Mouse (Mus musculus) 3134 (cell line): ENCODE data around the gene Acsbg1.
"Not testable (repeated sequence)": the region's sequence is repeated elsewhere in the genome, so short reads cannot be mapped to it uniquely, and the experiment has no call there.

ENCODE experiments used
- DNase-seq: peaks from one replicate; pipeline ENCODE4 v3.0.0-alpha.2; 2011; ENCODE audit warnings: low spot score; ENCODE audit not compliant: insufficient read length; ENCODE audit errors: extremely low read depth

The Acsbg1 gene

GRCm38 (mm10) chr9:54628752-54629151 lies 32.9 kb downstream of the Acsbg1 start:
- DNase-seq, result no peak

- DNase-seq, result no peak
Observed at GRCm38 (mm10) chr9:54627240-54627639, 34.4 kb downstream of the Acsbg1 start.

DNA sequence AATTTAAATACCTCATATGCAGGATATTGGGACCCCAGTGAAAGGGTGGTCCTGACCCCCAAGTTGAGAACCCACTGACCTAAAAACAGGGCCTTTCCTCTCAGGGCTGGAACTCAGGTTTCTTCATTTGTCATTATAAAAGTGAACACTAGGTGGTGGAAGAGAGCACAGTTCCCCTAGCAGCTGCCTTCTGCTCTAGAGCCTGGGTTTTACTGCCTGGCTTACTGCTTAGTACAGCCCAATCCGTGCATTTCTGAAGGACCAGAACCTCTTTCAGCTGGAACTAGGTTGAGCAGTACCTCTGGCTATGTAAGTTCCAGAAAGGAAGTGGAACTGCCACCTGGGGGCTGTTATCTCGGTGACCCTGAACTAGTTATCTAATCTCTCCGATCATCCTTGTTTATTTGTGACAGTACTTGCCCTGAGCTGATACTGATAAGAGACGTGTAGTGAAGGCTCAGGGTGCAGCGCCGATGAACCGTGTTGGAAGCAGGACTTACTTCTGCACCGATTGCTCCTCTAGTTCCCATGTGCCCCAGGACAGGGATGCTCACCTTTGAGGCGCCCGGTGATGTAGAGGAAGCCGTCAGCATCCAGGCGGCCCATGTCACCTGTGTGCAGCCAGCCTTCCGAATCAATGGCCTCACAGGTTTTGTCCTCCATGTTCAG lies 47.4 kb downstream of the Acsbg1 start:
- no peak for DNase-seq

DNA sequence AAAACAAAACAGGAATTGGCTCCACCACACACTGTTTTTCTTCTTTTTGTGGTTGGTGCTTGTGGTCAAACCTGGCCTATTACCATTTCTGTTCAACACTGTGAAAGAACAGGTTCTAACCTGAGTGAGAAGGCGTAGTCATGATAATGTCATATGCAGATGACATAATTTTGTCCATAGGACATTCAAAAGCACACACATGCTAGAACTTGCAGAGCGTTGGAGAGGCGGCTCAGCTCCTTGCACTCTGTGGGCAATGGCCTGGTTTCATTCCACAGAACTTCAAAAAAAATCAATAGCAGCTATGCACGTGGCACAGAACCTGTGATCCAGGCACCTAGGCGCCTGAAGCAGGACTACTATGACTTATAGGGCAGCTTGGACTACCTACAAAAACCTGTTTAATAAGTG lies 48.9 kb downstream of the Acsbg1 start:
- DNase-seq, result no peak

DNA sequence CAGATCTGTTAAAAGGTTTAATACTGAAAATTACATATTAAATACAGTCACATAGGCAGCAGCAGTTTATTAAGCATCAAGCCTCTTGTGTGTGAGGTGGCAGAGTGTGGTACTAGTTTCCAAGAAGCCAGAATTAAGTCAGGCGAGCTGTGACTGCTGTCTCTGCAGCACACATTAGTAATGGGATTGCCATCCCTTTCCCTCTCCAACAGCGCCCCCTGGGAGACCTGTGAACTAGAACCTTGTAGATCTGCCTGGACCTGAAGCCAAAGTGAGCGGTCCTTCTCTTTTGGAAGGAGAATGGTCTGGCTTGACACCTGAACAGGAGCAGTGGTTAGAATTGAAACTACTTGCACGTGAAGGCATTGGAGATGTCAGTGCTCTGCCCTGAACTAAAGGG lies 56.8 kb downstream of the Acsbg1 start:
- no peak for DNase-seq

- no peak for DNase-seq
Observed at GRCm38 (mm10) chr9:54604131-54604654, 57.5 kb downstream of the Acsbg1 start.

GRCm38 (mm10) chr9:54602916-54603315 lies 58.8 kb downstream of the Acsbg1 start:
- DNase-seq, result no peak

DNA sequence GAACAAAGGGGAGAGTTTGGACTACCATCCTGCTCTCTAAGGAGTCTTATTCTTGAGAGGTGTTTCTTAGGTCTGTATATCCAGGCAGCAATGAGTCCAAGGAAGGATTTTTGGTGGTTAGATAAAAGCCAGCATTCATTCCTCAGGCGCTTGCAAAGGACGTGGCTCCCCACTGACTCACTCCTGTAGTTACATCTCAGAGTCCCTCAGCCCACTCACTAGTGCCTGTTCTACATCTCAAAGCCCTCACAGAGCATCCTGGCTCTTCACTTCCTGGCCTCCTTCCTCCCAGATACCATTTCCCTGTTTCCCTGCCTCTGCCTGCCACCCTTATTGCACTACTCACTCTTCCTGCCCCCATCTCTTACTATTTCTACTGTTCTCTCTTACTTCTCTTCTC lies 59.3 kb downstream of the Acsbg1 start:
- no peak for DNase-seq

DNA sequence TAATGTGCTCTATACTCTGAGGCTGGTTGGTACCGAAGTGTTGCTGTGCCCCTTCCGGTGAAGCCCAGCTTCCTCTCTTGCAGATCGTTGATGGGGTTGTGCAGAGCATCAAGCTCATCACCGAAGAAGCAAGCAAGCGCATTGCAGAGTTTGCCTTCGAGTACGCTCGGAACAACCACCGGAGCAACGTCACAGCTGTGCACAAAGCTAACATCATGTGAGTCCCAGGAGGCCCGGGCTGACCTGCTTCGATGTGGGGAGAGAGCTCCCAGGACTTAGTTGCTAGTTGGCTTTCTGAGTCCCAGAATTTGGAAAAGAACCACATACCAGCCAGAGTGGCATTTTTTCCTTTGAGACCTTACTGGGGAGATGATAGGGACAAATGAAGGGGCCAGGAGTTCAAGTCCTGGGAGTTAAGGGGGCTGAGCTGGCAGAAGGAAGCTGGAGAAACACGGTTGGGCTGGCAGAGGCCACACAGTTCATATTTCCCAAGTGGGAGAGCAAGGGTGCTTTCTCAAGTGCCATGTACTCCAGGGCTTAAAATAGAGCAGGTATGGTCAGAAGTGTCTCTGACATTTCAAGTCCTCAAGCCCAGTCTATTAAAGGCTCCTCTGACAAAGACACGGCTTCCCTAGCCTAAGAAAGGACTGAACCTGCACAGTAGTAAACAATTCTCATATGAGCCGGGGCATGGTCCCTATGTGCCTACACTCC lies 64.8 kb downstream of the Acsbg1 start:
- DNase-seq, result no peak

GRCm38 (mm10) chr9:54593652-54594051 lies 68.0 kb downstream of the Acsbg1 start:
- not testable (repeated sequence) for DNase-seq

- no peak for DNase-seq
Observed at GRCm38 (mm10) chr9:54587863-54588262, 73.8 kb downstream of the Acsbg1 start.

DNA sequence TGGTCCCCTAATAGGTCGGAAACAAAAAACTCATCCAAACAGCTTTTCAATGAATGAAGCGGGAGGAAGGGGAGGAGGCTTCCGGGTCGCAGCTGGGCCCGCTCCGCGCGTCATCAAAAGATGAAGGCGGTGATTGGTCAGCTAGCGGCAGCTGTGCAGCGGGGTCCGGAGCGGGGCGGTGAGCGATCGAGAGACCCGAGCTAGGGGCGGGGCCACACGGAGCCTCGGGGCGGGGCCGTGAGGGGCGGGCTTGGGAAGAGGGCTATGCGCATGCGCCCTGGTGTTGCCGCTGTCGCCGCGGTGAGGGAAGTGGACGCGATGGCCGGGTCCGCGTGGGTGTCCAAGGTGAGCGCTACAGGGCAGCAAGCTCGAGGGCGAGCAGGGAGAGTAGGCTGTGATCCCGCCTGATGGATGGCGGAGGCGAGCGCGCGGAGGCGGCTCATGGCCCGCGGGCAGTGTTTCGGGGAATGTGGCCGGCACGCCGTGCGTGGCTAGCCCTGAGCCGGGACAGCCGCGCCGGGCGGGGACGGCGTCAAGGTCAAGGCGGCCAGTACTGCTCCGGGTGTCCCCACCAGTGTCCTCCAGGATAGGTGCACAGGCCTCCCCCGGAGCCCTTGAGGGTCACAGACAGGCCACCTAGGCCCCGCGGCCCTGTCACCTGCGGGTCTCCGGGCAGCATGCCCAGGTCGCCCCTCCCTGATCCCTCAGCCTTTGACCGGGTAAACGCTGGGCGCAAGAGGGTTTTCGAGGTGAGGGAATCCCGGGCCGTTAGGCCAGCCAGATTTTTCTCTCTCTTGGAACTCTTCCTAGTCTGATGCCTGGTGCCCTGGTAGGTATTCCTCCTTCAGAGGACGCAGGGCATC lies 75.2 kb downstream of the Acsbg1 start, which contains the start of gene Idh3a:
TSS of gene Idh3a (plus strand) at position 136 of the 863 bp plus-strand sequence.
- DNase-seq, result peak; percentile 96

DNA sequence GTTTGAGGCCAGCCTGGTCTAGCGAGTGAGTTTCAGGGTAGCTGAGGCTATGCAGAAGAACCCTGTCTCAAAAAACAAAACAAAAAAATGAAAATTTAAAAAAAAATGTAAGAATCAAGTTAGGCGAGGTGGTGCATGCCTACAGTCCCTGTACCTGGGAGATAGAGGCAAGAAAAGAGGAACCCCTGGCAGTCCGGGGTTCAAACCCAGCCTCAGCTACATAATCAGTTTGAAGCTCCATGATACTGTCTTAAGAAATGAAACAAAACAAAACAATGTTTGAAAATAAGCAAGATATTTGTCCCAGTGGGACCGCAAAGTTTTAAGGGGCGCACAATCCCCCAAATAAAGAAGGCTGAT lies 75.9 kb downstream of the Acsbg1 start:
- no peak for DNase-seq

- DNase-seq, result not testable (repeated sequence)
Observed at GRCm38 (mm10) chr9:54584127-54584526, 77.5 kb downstream of the Acsbg1 start.

DNA sequence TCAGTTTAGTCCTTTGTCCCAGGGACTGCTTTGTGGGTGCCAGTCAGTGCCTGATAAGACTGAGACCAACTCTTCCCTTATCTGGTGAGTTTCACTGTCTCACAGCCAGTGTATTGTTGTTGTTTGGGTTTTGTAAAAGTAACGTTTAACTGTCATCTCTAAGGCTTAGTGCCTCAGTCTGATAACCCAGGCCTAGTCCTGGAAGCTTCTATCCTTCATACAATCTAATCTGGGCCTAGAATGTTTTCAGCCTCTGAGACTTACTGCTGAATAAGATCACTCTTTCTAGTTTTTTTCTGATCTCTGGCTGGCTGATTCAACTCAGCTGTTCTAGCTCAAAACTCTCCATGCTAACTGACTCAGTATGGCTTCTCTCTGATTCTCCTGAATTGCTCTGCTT lies 78.0 kb downstream of the Acsbg1 start:
- no peak for DNase-seq

- DNase-seq, result no peak
Observed at GRCm38 (mm10) chr9:54571130-54571839, 90.4 kb downstream of the Acsbg1 start.

DNA sequence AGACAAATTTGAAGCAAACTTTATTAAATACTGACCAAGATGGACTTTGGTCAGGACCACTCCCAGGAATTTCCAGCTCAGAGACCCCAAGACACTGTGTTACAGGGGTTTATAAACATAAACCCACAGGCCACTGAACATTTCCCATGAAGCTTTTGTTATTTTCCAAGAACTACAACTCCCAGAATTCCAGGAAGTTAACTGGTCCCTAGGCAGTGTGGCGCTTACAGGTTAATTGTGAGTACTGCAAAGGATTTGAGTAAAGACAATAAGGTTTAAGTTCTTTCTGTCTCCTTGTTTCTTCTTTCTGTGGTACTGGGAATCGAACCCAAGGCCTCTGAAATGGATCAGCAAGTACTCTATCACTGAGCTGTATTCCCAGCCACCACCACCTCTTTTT lies 92.9 kb downstream of the Acsbg1 start:
- DNase-seq, result no peak

DNA sequence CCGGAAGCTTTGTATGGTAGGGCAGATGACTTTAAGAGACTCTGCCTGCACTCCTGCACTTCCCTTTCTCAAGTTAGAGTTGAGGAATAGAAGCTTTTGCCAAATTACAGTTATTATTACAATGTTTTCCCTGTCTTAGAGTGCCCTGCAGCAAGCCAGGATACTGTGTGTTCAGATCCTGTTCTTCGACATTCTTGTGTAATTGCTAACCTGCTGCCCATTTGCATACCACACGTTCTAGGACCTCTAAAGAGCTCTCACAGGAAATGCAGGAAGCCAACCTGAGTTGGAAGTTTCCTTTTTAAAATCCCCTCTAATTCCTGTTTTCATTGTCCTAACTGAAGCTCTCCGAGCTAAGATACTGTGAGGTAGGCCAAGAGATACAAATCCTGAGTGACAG lies 94.7 kb downstream of the Acsbg1 start:
- DNase-seq, result no peak

DNA sequence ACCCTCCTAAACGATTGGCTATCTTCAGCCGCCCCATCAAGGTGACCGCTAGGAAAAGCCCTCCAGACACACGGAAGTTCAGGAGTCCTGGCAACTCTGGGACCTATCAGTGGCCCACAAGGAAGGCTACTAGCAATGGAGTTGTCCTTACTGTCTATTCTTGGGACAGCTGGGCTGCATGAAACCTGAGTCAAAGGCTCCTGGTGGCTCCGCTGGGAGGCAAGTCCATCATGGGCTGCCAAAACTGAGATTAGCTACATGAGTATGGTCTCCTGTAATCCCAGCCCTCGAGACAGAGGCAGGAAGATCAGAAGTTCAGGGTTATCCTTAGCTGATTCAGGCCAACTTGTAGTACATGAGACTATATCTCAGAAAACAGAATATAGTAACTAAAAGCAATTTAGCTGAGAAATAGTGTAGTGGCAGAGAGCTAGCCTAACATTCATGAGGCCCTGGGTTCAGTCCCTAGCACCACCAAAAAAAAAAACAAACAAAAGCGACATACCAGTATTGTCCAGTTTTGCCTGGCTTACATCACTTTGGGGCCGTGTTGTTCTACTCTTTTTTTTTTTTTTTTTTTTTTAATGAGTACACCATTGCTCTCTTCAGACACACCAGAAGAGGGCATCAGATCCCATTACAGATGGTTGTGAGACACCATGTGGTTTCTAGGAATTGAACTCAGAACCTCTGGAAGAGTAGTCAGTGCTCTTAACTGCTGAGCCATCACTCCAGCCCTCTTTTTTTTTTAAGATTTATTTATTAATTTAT lies 100.7 kb downstream of the Acsbg1 start:
- DNase-seq, result no peak
